Mouse (Mus musculus): Measurements from ENCODE around the gene Esrra. TPM values are rescaled to one million over a fixed set of nuclear protein-coding genes. Genes with fewer than 3 reads are reported as not detected.
"Not testable (repeated sequence)": the region's sequence is repeated elsewhere in the genome, so short reads cannot be mapped to it uniquely, and the experiment has no call there.

The Esrra gene
- polyA plus RNA-seq, 1 experiment from 2014 or later: 11.4 TPM

GRCm38 (mm10) chr19:6906199-6906598 lies 15.4 kb downstream of the Esrra start:
- peaks cover 27% of the 10 kb centered on the region for H3K4me1 ChIP-seq
- no peaks in the 10 kb centered on the region for H3K9me3 ChIP-seq

GRCm38 (mm10) chr19:6905498-6906159 lies 16.0 kb downstream of the Esrra start:
- H3K27ac ChIP-seq: no peak overlapping the region
- ATAC-seq (ENCODE audit: insufficient number of reproducible peaks, low FRiP score, low TSS enrichment, low read depth): no peak
- H3K36me3 ChIP-seq: peaks cover 36% of the 10 kb centered on the region
- H3K4me2 ChIP-seq: no peak overlapping the region
- H3K9me3 ChIP-seq: no peaks in the 10 kb centered on the region
- no peak overlapping the region for H3K9ac ChIP-seq
- H3K4me3 ChIP-seq: no peak overlapping the region
- H3K4me1 ChIP-seq: peaks cover 23% of the 10 kb centered on the region
- WGBS: 91% methylated on average over 11 of the region's 11 CpGs
- no peaks in the 10 kb centered on the region for H3K27me3 ChIP-seq

More at GRCm38 (mm10) chr19:6906199-6906598, 15.4 kb downstream of the Esrra start:
- no peak overlapping the region for H3K4me3 ChIP-seq
- H3K4me2 ChIP-seq: no peak overlapping the region
- H3K36me3 ChIP-seq: peaks cover 38% of the 10 kb centered on the region
- no peaks in the 10 kb centered on the region for H3K27me3 ChIP-seq
- no peak overlapping the region for H3K27ac ChIP-seq
- 88% methylated on average over 3 of the region's 3 CpGs for WGBS
- ATAC-seq (ENCODE audit: insufficient number of reproducible peaks, low FRiP score, low TSS enrichment, low read depth): no peak
- H3K9ac ChIP-seq: no peak overlapping the region

- no peaks in the 10 kb centered on the region for H3K9me3 ChIP-seq
- H3K27me3 ChIP-seq: no peaks in the 10 kb centered on the region
- no peak for ATAC-seq (ENCODE audit: insufficient number of reproducible peaks, low FRiP score, low TSS enrichment, low read depth)
- no peak overlapping the region for H3K4me2 ChIP-seq
- peaks cover 36% of the 10 kb centered on the region for H3K36me3 ChIP-seq
- no peak overlapping the region for H3K27ac ChIP-seq
- no peak overlapping the region for H3K9ac ChIP-seq
- no peak overlapping the region for H3K4me3 ChIP-seq
- WGBS: 61% methylated on average over 2 of the region's 2 CpGs
- H3K4me1 ChIP-seq: peaks cover 23% of the 10 kb centered on the region
Observed at GRCm38 (mm10) chr19:6904846-6905245, 16.8 kb downstream of the Esrra start.

GRCm38 (mm10) chr19:6903031-6903430 lies 18.6 kb downstream of the Esrra start:
- H3K36me3 ChIP-seq: peaks cover 36% of the 10 kb centered on the region
- 91% methylated on average over 1 of the region's 1 CpGs for WGBS
- no peak for ATAC-seq (ENCODE audit: insufficient number of reproducible peaks, low FRiP score, low TSS enrichment, low read depth)

GRCm38 (mm10) chr19:6899641-6900040 lies 22.0 kb downstream of the Esrra start:
- H3K9ac ChIP-seq: no peak overlapping the region
- H3K27ac ChIP-seq: no peak overlapping the region
- no peak overlapping the region for H3K4me2 ChIP-seq
- H3K27me3 ChIP-seq: no peaks in the 10 kb centered on the region
- H3K4me3 ChIP-seq: no peak overlapping the region
- peaks cover 7% of the 10 kb centered on the region; the same call in 1 of the 2 replicates for H3K36me3 ChIP-seq
- H3K4me1 ChIP-seq: 0 out of 2 replicates have a peak, but pooled peaks cover under 1% of the 10 kb centered on the region
- ATAC-seq (ENCODE audit: insufficient number of reproducible peaks, low FRiP score, low TSS enrichment, low read depth): no peak
- no peaks in the 10 kb centered on the region for H3K9me3 ChIP-seq
- WGBS: 82% methylated on average over 4 of the region's 4 CpGs

More at GRCm38 (mm10) chr19:6903031-6903430, 18.6 kb downstream of the Esrra start:
- Histone ChIP-seq H3K9me3 (no peaks in the 10 kb centered on the region), H3K27me3 (no peaks in the 10 kb centered on the region), H3K27ac (no peak overlapping the region), H3K4me2 (no peak overlapping the region), H3K4me3 (no peak overlapping the region), H3K4me1 (peaks cover 16% of the 10 kb centered on the region), H3K9ac (no peak overlapping the region)

GRCm38 (mm10) chr19:6895608-6896305 lies 25.9 kb downstream of the Esrra start:
- WGBS: 86% methylated on average over 18 of the region's 18 CpGs
- ATAC-seq (ENCODE audit: insufficient number of reproducible peaks, low FRiP score, low TSS enrichment, low read depth); H3K4me1 ChIP-seq; H3K4me3 ChIP-seq; H3K36me3 ChIP-seq; H3K9me3 ChIP-seq; H3K27ac ChIP-seq; H3K27me3 ChIP-seq; H3K9ac ChIP-seq; H3K4me2 ChIP-seq: not testable (repeated sequence)

GRCm38 (mm10) chr19:6893731-6894451 lies 27.7 kb downstream of the Esrra start:
- no peaks in the 10 kb centered on the region for H3K27me3 ChIP-seq
- H3K4me3 ChIP-seq: no peak overlapping the region
- ATAC-seq (ENCODE audit: insufficient number of reproducible peaks, low FRiP score, low TSS enrichment, low read depth): no peak
- no peak overlapping the region for H3K4me2 ChIP-seq
- no peak overlapping the region for H3K9ac ChIP-seq
- no peaks in the 10 kb centered on the region; the same call in 1 of the 2 replicates for H3K4me1 ChIP-seq
- no peaks in the 10 kb centered on the region for H3K9me3 ChIP-seq
- no peaks in the 10 kb centered on the region for H3K36me3 ChIP-seq
- 92% methylated on average over 14 of the region's 14 CpGs for WGBS
- H3K27ac ChIP-seq: no peak overlapping the region

- Histone ChIP-seq H3K27ac (no peak overlapping the region), H3K36me3 (no peaks in the 10 kb centered on the region), H3K4me2 (no peak overlapping the region), H3K4me3 (no peak overlapping the region), H3K27me3 (no peaks in the 10 kb centered on the region), H3K4me1 (no peaks in the 10 kb centered on the region; the same call in 1 of the 2 replicates), H3K9me3 (no peaks in the 10 kb centered on the region), H3K9ac (no peak overlapping the region)
- no peak for ATAC-seq (ENCODE audit: insufficient number of reproducible peaks, low FRiP score, low TSS enrichment, low read depth)
- WGBS: 40% methylated on average over 4 of the region's 4 CpGs
Observed at GRCm38 (mm10) chr19:6892512-6892911, 29.1 kb downstream of the Esrra start.

GRCm38 (mm10) chr19:6877965-6878364 lies 43.6 kb downstream of the Esrra start:
- Histone ChIP-seq H3K27me3 (no peaks in the 10 kb centered on the region), H3K27ac (no peak overlapping the region), H3K9ac (no peak overlapping the region), H3K4me3 (no peak overlapping the region), H3K4me2 (no peak overlapping the region), H3K9me3 (no peaks in the 10 kb centered on the region), H3K36me3 (no peaks in the 10 kb centered on the region), H3K4me1 (no peaks in the 10 kb centered on the region)
- WGBS: 86% methylated on average over 4 of the region's 4 CpGs
- no peak for ATAC-seq (ENCODE audit: insufficient number of reproducible peaks, low FRiP score, low TSS enrichment, low read depth)

- Histone ChIP-seq H3K27ac (no peak overlapping the region), H3K27me3 (no peaks in the 10 kb centered on the region), H3K36me3 (no peaks in the 10 kb centered on the region), H3K4me3 (no peak overlapping the region), H3K4me2 (no peak overlapping the region), H3K9ac (no peak overlapping the region), H3K9me3 (no peaks in the 10 kb centered on the region), H3K4me1 (no peaks in the 10 kb centered on the region)
- no peak for ATAC-seq (ENCODE audit: insufficient number of reproducible peaks, low FRiP score, low TSS enrichment, low read depth)
Observed at GRCm38 (mm10) chr19:6876799-6877198, 44.8 kb downstream of the Esrra start.

GRCm38 (mm10) chr19:6875834-6876233 lies 45.8 kb downstream of the Esrra start:
- H3K4me1 ChIP-seq: no peaks in the 10 kb centered on the region
- H3K27me3 ChIP-seq: no peaks in the 10 kb centered on the region
- 80% methylated on average over 6 of the region's 6 CpGs for WGBS
- no peaks in the 10 kb centered on the region for H3K9me3 ChIP-seq
- ATAC-seq (ENCODE audit: insufficient number of reproducible peaks, low FRiP score, low TSS enrichment, low read depth): no peak
- H3K27ac ChIP-seq: no peak overlapping the region
- H3K9ac ChIP-seq: no peak overlapping the region
- H3K4me2 ChIP-seq: no peak overlapping the region
- H3K36me3 ChIP-seq: no peaks in the 10 kb centered on the region
- H3K4me3 ChIP-seq: no peak overlapping the region

- no peak for ATAC-seq (ENCODE audit: insufficient number of reproducible peaks, low FRiP score, low TSS enrichment, low read depth)
- no peaks in the 10 kb centered on the region for H3K27me3 ChIP-seq
- 0 out of 2 replicates have a peak, but pooled peaks cover 3% of the 10 kb centered on the region for H3K4me1 ChIP-seq
- no peaks in the 10 kb centered on the region for H3K36me3 ChIP-seq
- no peak overlapping the region for H3K9ac ChIP-seq
- H3K9me3 ChIP-seq: no peaks in the 10 kb centered on the region
- H3K4me3 ChIP-seq: no peak overlapping the region
- 76% methylated on average over 1 of the region's 1 CpGs for WGBS
- no peak overlapping the region for H3K4me2 ChIP-seq
- no peak overlapping the region for H3K27ac ChIP-seq
Observed at GRCm38 (mm10) chr19:6874257-6874656, 47.4 kb downstream of the Esrra start.
